Mouse (Mus musculus) liver, embryonic 14.5 days (tissue): ENCODE measurements at regions not wholly inside any gene's neighbourhood (a gene's known extent, or its start where the extent isn't known, plus 50 kb on each side); places are given as distances from the start of the nearest gene placed in this dataset.

Source experiments
- CTCF ChIP-seq: IDR thresholded peaks from 2 replicates; pipeline ENCODE4 v1.5.1; 2016; ENCODE audit warnings: antibody characterized with exemption, low read depth, control low read depth
- EP300 ChIP-seq: IDR thresholded peaks from 2 replicates; pipeline ENCODE4 v1.6.1; 2016; ENCODE audit warnings: antibody characterized with exemption, low read depth

DNA sequence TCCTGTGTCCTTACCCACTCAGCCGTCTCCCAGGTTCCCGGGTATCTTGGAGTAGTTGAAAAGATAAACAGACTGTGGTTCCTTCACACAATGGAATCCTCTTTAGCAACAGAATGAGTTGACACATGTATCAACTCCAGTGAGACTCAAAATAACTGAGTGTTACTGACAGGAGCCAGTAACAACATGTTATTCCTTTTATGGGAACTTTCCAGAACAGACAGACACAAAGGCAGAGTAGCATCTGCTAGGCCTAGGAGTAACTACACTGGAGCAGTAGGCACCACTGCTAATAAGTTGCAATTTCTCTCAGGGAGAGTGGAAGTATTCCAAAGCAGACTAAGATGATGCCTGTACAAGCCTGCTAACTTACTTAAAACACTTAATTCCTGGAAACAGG, 107.1 kb downstream of the Amer3 start:
- TF ChIP-seq EP300 (no peak), CTCF (no peak)
